Mouse (Mus musculus) ES-E14 (cell line): ENCODE measurements at regions not wholly inside any gene's neighbourhood (a gene's known extent, or its start where the extent isn't known, plus 50 kb on each side); places are given as distances from the start of the nearest gene placed in this dataset.

Experiments
- CHD2 ChIP-seq: IDR thresholded peaks from 2 replicates; pipeline ENCODE4 v1.6.1; 2014; ENCODE audit warnings: mild to moderate bottlenecking, low read depth, low read length, inconsistent platforms
- HCFC1 ChIP-seq: IDR thresholded peaks from 2 replicates; pipeline ENCODE4 v1.6.1; 2012; ENCODE audit warnings: low read length, inconsistent platforms, borderline replicate concordance; ENCODE audit not compliant: insufficient read depth
- MAFK ChIP-seq: IDR thresholded peaks from 2 replicates; pipeline ENCODE4 v1.6.1; 2014; ENCODE audit warnings: mild to moderate bottlenecking, low read depth, low read length, inconsistent platforms; ENCODE audit not compliant: insufficient read depth
- ZC3H11A ChIP-seq: IDR thresholded peaks from 2 replicates; pipeline ENCODE4 v1.6.1; 2012; ENCODE audit warnings: low read depth, mild to moderate bottlenecking, inconsistent platforms, low read length, borderline replicate concordance
- ZNF384 ChIP-seq: IDR thresholded peaks from 2 replicates; pipeline ENCODE4 v1.6.1; 2012; ENCODE audit warnings: low read depth, low read length, inconsistent platforms

GRCm38 (mm10) chr12:12588771-12589370 lies 326.9 kb downstream of the Fam49a start:
- TF ChIP-seq MAFK = no peak
- no peak for TF ChIP-seq HCFC1
- no peak for TF ChIP-seq CHD2
- no peak for TF ChIP-seq ZNF384
- TF ChIP-seq ZC3H11A = no peak
